Comparison of ENCODE assay signal across 9 mouse cellular contexts in the genomic region with DNA sequence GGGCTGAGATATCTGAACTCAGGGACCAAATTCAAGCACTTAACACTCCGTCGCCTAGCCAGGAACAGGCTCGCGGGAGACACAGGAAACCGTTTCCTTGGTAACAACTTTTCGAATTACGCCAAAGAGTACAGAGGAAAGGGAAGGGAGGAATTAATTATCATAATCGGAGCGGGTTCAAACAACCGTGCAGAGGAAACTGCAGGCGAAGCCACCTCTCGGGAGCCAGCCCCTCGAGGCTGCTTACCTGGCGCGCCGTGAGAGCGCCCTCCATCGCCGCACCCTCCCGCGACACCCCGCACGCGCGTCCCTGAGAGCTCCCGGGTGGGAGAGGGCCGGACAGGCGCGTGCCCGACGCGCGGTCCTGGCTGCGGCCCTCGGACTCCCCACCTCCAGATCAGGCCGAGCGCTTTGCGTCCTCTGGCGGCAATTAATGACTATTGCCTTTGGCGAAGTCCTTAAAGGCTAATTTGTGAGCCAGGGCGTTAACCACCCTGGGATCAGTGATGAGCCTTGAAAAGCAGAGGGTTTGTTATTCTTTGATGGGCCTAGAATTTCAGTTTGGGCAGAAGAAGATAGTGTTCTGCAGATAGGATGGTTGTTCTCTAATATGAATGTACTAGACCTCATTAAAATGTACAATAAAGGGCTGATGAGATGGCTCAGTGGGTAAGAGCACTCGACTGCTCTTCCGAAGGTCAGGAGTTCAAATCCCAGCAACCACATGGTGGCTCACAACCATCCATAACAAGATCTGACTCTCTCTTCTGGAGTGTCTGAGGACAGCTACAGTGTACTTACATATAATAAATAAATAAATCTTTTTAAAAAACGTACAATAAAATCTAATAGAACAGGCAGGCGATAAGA. TPM values are rescaled to one million over a fixed set of nuclear protein-coding genes. Genes with fewer than 3 reads are reported as not detected.
DNase-seq lines count a peak whose midpoint lies in the region; ATAC-seq lines count a peak whose summit lies in the region.
"Had no signal": no experiment of that assay in that cellular context is flagged by ENCODE, and none has a peak within 500 bp of the region (broad histone marks: within the 10 kb centered on the region; RNA-seq: fewer than 3 reads in every experiment).

Gene Gramd1c (minus strand): TSS at position 321 of the 870 bp plus-strand sequence.

- H3K4me2 ChIP-seq in intestine, embryonic 16.5 days (ENCODE audit: low read depth, low read length), result peak within 1 kb of the TSS; percentile 80

- H3K9me3 ChIP-seq in embryonic facial prominence, embryonic 10.5 days, result no peaks in the 10 kb centered on the region
- H3K9me3 ChIP-seq in intestine, embryonic 16.5 days (ENCODE audit: control insufficient read depth, low read length), result no peaks in the 10 kb centered on the region
- H3K9me3 ChIP-seq in midbrain, embryonic 10.5 days (replicated peaks), result no peaks in the 10 kb centered on the region

- no peaks in the 10 kb centered on the region for H3K36me3 ChIP-seq in embryonic facial prominence, embryonic 10.5 days (replicated peaks)
- no peaks in the 10 kb centered on the region for H3K36me3 ChIP-seq in intestine, embryonic 16.5 days (ENCODE audit: control insufficient read depth, insufficient read depth, low read length)
- no peaks in the 10 kb centered on the region for H3K36me3 ChIP-seq in midbrain, embryonic 10.5 days

- peaks cover 5% of the 10 kb centered on the region; the same call in 1 of the 2 replicates for H3K4me1 ChIP-seq in embryonic facial prominence, embryonic 10.5 days
- H3K4me1 ChIP-seq in intestine, embryonic 16.5 days (ENCODE audit: control insufficient read depth, insufficient read depth, low read length), result no peaks in the 10 kb centered on the region
- H3K4me1 ChIP-seq in midbrain, embryonic 10.5 days, result peaks cover 4% of the 10 kb centered on the region; the same call in 1 of the 2 replicates

- H3K27ac ChIP-seq in embryonic facial prominence, embryonic 10.5 days (replicated peaks), result peak within 1 kb of the TSS; percentile 87
- H3K27ac ChIP-seq in intestine, embryonic 16.5 days (ENCODE audit: low read length), result no peak within 1 kb of the TSS
- peak within 1 kb of the TSS; percentile 87 for H3K27ac ChIP-seq in midbrain, embryonic 10.5 days (replicated peaks)

- H3K9ac ChIP-seq in intestine, embryonic 16.5 days (ENCODE audit: low read depth, low read length), result peak within 1 kb of the TSS; percentile 78

- WGBS in embryonic facial prominence, embryonic 10.5 days, result 7% methylated on average over 45 of the region's 45 CpGs
- 6% methylated on average over 45 of the region's 45 CpGs for WGBS in intestine, embryonic 16.5 days
- WGBS in midbrain, embryonic 10.5 days, result 7% methylated on average over 45 of the region's 45 CpGs

- intact Hi-C loops in left cerebral cortex, postnatal 4 days (cut with DNase I), result loop anchor here (5.0 to 10.0 kb wide), 2 partner anchors 176 to 548 kb away; partner anchors contain the start of gene Ccdc191

- H3K4me3 ChIP-seq in embryonic facial prominence, embryonic 10.5 days, result peak within 1 kb of the TSS; percentile 69
- H3K4me3 ChIP-seq in intestine, embryonic 16.5 days (ENCODE audit: low read length), result peak within 1 kb of the TSS; percentile 70
- peak within 1 kb of the TSS; percentile 65 for H3K4me3 ChIP-seq in midbrain, embryonic 10.5 days

- H3K27me3 ChIP-seq in embryonic facial prominence, embryonic 10.5 days (replicated peaks; ENCODE audit: low read depth, poor library complexity, severe bottlenecking), result no peaks in the 10 kb centered on the region
- H3K27me3 ChIP-seq in intestine, embryonic 16.5 days (replicated peaks; ENCODE audit: control insufficient read depth, insufficient read depth, low read length), result no peaks in the 10 kb centered on the region
- H3K27me3 ChIP-seq in midbrain, embryonic 10.5 days (ENCODE audit: low read depth, poor library complexity, severe bottlenecking), result no peaks in the 10 kb centered on the region
- H3K27me3 ChIP-seq: CH12.LX had no signal

- peak; percentile 94 for ATAC-seq in granulocyte monocyte progenitor cell, adult 5-6 weeks (replicated peaks; ENCODE audit: poor library complexity, severe bottlenecking)
- peak; percentile 94 for ATAC-seq in intestine, embryonic 16.5 days

- peak; percentile 32 to 35 for DNase-seq in urinary bladder, adult 18-20 months (ENCODE audit: low spot score in 2 of 2)
- DNase-seq in urinary bladder, postnatal 10 days (ENCODE audit: low spot score), result no peak
- DNase-seq in embryonic facial prominence, embryonic 10.5 days (ENCODE audit: low spot score), result peak; percentile 85
- peak; percentile 79 for DNase-seq in left cerebral cortex, postnatal 4 days
- peak; percentile 83 for DNase-seq in midbrain, embryonic 10.5 days (ENCODE audit: low spot score)
- DNase-seq in right cerebral cortex, postnatal 4 days, result peak; percentile 63

RNA-seq across cellular contexts. Expression of gene Gramd1c, which starts in this region (rescaled TPM):
- 3.3 and 3.8 TPM in 2 replicates for polyA plus RNA-seq in embryonic facial prominence, embryonic 10.5 days (2016; fragmentation: Nextera tagmentation; extraction: Ambion mirVana)
- 1.3 and 2.6 TPM in 2 replicates for total RNA-seq in granulocyte monocyte progenitor cell, adult 5-6 weeks (2014; fragmentation: Nextera tagmentation)
- total RNA-seq in granulocyte monocyte progenitor cell, adult 5-6 weeks (2017), result 1.2 and 2.1 TPM in 2 replicates
- polyA plus RNA-seq in intestine, embryonic 16.5 days (2015; fragmentation: Nextera tagmentation; extraction: Ambion mirVana), result 7.8 and 8.8 TPM in 2 replicates
- total RNA-seq in left cerebral cortex, postnatal 4 days (2021), result 1 to 10 TPM; 2.9 to 4.9 TPM
- polyA plus RNA-seq in midbrain, embryonic 10.5 days (2016; fragmentation: Nextera tagmentation; extraction: Ambion mirVana), result 2.9 and 3.3 TPM in 2 replicates
